ENCODE assay signal across 21 mouse cellular contexts in the genomic region with DNA sequence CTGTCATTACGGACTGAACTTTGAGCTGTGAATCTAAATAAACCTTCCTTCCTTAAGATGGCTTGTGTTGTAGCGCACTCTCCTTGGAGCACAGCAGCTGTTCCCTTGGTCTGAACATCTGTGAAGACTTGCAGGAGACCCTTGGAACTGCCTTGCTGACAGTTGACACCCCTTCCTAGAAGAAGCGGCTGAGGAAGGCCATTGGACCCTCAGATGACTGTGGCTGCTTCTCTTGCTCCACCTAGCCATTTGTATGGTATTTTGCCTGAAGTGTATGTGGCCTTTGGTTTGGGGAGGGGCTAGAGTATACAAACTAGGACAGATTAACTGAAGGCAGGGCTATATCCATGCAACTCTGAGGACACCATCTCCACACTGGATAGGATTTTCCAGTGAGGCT.
A peak's percentile ranks its signal among the peaks of the same experiment; 100 is the strongest.
DNase-seq lines count a peak whose midpoint lies in the region; ATAC-seq lines count a peak whose summit lies in the region.
"Had no signal": no experiment of that assay in that cellular context is flagged by ENCODE, and none has a peak within 500 bp of the region (broad histone marks: within the 10 kb centered on the region; RNA-seq: fewer than 3 reads in every experiment).

No protein-coding gene starts in this region.

- no peak overlapping the region for H3K9ac ChIP-seq in intestine, embryonic 15.5 days
- no peak overlapping the region for H3K9ac ChIP-seq in intestine, embryonic 16.5 days (ENCODE audit: low read depth, low read length)
- H3K9ac ChIP-seq: embryonic facial prominence, embryonic 12.5 days; forebrain, embryonic 13.5 days; forebrain, embryonic 15.5 days; forebrain, postnatal 0 days had no signal

- H3K27me3 ChIP-seq in intestine, embryonic 15.5 days (replicated peaks), result no peaks in the 10 kb centered on the region
- H3K27me3 ChIP-seq in intestine, embryonic 16.5 days (replicated peaks; ENCODE audit: control insufficient read depth, insufficient read depth, low read length), result no peaks in the 10 kb centered on the region
- H3K27me3 ChIP-seq: CH12.LX; embryonic facial prominence, embryonic 12.5 days; forebrain, embryonic 13.5 days; forebrain, embryonic 15.5 days had no signal

- H3K4me1 ChIP-seq in intestine, embryonic 15.5 days (replicated peaks), result no peaks in the 10 kb centered on the region
- H3K4me1 ChIP-seq in intestine, embryonic 16.5 days (ENCODE audit: control insufficient read depth, insufficient read depth, low read length), result no peaks in the 10 kb centered on the region
- H3K4me1 ChIP-seq: embryonic facial prominence, embryonic 10.5 days; embryonic facial prominence, embryonic 12.5 days; forebrain, embryonic 13.5 days; forebrain, embryonic 15.5 days had no signal

- WGBS in intestine, embryonic 15.5 days, result 70% methylated on average over 3 of the region's 3 CpGs
- WGBS in intestine, embryonic 16.5 days, result 72% methylated on average over 3 of the region's 3 CpGs

- ATAC-seq in intestine, embryonic 15.5 days, result 0 out of 2 replicates have a peak, but pooled peaks have one; percentile 12
- ATAC-seq in intestine, embryonic 16.5 days, result peak; percentile 21; the same call in 1 of the 2 replicates
- ATAC-seq in CD4-positive, CD25-positive, alpha-beta regulatory T cell, adult 4 months, result no peak
- ATAC-seq: forebrain, embryonic 13.5 days; forebrain, embryonic 15.5 days; forebrain, postnatal 0 days; Patski had no signal

- H3K4me3 ChIP-seq in intestine, embryonic 15.5 days (replicated peaks), result no peak overlapping the region
- no peak overlapping the region for H3K4me3 ChIP-seq in intestine, embryonic 16.5 days (ENCODE audit: low read length)
- H3K4me3 ChIP-seq: embryonic facial prominence, embryonic 10.5 days; embryonic facial prominence, embryonic 12.5 days; forebrain, embryonic 13.5 days; forebrain, embryonic 15.5 days had no signal

- H3K36me3 ChIP-seq in intestine, embryonic 15.5 days, result no peaks in the 10 kb centered on the region
- no peaks in the 10 kb centered on the region for H3K36me3 ChIP-seq in intestine, embryonic 16.5 days (ENCODE audit: control insufficient read depth, insufficient read depth, low read length)
- H3K36me3 ChIP-seq: embryonic facial prominence, embryonic 10.5 days; embryonic facial prominence, embryonic 12.5 days; forebrain, embryonic 15.5 days; G1E had no signal

- no peak overlapping the region for H3K27ac ChIP-seq in intestine, embryonic 15.5 days
- H3K27ac ChIP-seq in intestine, embryonic 16.5 days (ENCODE audit: low read length), result no peak overlapping the region
- H3K27ac ChIP-seq: embryonic facial prominence, embryonic 10.5 days; embryonic facial prominence, embryonic 12.5 days; forebrain, embryonic 13.5 days; forebrain, embryonic 15.5 days had no signal

- H3K4me2 ChIP-seq in intestine, embryonic 15.5 days (replicated peaks), result no peak overlapping the region
- H3K4me2 ChIP-seq in intestine, embryonic 16.5 days (ENCODE audit: low read depth, low read length), result no peak overlapping the region
- H3K4me2 ChIP-seq: embryonic facial prominence, embryonic 12.5 days; forebrain, embryonic 13.5 days; forebrain, embryonic 15.5 days had no signal

- peak; percentile 67 for DNase-seq in yolk sac, embryonic 10.5 days (ENCODE audit: low spot score)
- no peak for DNase-seq in cerebellum, postnatal 25 days
- DNase-seq: adrenal gland, adult 2 months; adrenal gland, postnatal 10 days; adrenal gland, postnatal 25 days; cerebellum, adult 11 months; cerebellum, adult 18-20 months; cerebellum, adult 8-10 months; cerebellum, adult 9-11 months; cerebellum, postnatal 14 days; forebrain, postnatal 0 days had no signal

- H3K9me3 ChIP-seq in intestine, embryonic 15.5 days, result no peaks in the 10 kb centered on the region
- H3K9me3 ChIP-seq in intestine, embryonic 16.5 days (ENCODE audit: control insufficient read depth, low read length), result no peaks in the 10 kb centered on the region
- H3K9me3 ChIP-seq: embryonic facial prominence, embryonic 10.5 days; embryonic facial prominence, embryonic 12.5 days; forebrain, embryonic 13.5 days; forebrain, embryonic 15.5 days had no signal
